Mouse (Mus musculus): ENCODE measurements around the gene Rbm20. TPM values are rescaled to one million over a fixed set of nuclear protein-coding genes. Genes with fewer than 3 reads are reported as not detected.
"Not testable (repeated sequence)": the region's sequence is repeated elsewhere in the genome, so short reads cannot be mapped to it uniquely, and the experiment has no call there.

Gene Rbm20
- polyA plus RNA-seq, 1 experiment from 2014 or later, result 1.9 TPM

GRCm38 (mm10) chr19:53901931-53902738 is 225.0 kb downstream of the Rbm20 start:
- peak; percentile 30 for DNase-seq (ENCODE audit: low spot score)
- Histone ChIP-seq H3K27ac (peak overlapping the region; percentile 94), H3K4me1 (peaks cover 23% of the 10 kb centered on the region), H3K4me3 (peak overlapping the region; percentile 97), H3K36me3 (no peaks in the 10 kb centered on the region), H3K27me3 (ENCODE audit: low read depth, poor library complexity, severe bottlenecking) (no peaks in the 10 kb centered on the region), H3K9me3 (replicated peaks) (no peaks in the 10 kb centered on the region)
- 64% methylated on average over 15 of the region's 15 CpGs for WGBS

DNA sequence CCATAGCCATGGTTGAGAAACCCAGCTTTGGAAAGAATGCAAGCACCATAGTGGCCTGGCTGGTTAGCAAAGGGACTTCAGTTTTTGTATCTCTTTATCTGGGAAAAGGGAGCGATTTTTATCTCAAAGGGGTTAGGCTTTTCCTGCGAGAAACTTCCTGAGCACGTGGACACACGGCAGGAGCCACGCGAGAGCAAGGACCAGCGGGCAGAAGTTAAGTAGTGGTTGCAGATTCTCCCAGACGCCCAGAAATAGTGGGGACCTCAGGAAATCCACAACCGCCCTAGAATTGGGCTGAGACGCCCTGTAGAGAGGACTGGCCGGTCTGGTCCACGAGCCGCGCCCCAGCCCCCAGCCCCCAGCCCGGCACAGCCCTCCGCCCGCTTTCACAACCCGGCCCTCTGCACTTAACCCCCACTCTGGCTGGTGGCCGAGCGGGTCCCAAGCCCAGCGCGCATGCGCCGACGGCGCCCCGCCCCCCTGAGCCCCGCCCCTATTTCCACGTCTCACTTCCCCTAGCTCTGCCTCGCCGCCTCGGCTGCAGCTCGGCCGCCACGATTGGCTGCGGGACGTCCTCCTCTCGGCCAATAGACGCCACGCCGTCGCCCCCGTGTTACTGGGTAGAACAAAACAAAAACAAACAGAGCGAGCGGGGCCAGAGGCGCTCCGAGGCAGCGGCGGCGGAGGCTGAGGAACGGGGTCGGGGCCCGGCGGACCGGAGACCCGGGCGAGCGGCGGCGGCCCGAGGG is 225.8 kb downstream of the Rbm20 start:
- peak; percentile 100 for DNase-seq (ENCODE audit: low spot score)
- WGBS, result 1% methylated on average over 60 of the region's 61 CpGs
- Histone ChIP-seq H3K4me3 (peak overlapping the region; percentile 97), H3K4me1 (peaks cover 23% of the 10 kb centered on the region), H3K27ac (peak overlapping the region; percentile 94), H3K36me3 (no peaks in the 10 kb centered on the region), H3K9me3 (replicated peaks) (no peaks in the 10 kb centered on the region), H3K27me3 (ENCODE audit: low read depth, poor library complexity, severe bottlenecking) (no peaks in the 10 kb centered on the region)

DNA sequence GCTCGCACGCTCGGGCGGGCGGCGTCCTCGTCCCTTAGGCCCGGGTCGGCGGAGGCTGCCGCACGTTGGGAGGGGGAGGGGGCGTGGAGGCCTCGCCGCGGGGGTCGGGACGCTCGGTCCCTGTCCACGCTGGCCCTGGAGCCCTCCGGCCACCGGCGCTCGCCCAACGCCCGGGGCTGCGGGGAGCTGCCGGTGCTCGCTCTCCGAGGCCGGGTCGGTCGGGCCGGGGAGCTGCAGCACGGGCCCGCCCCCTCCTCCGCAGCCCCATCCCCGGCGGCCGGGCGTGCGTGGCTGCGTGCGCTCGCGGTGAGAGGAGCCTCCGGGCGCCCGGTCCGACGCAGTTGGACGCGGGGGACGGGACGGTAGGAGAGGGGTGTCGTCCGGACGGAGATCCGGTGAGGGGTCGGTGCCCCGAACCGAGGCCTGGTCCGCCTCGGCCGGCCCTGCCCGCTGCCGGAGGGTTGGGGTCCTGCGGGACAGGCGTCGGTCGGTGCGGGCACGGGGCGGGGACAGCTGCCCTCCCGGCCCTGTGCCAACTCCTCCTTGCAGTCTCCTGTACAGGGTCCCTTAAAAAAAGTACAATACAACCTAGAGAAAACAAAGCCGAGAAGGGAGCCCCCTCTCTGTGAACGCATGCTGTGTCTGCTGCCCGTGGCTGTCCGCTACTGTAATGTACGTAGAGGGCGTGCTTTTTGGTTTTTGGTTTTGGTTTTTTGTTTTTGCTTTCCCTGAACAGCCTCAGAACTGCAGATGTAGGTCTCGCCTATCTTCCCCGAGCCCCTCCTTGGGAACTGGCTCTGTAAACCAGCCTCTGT is 226.6 kb downstream of the Rbm20 start:
- WGBS, result under 1% methylated on average over 80 of the region's 83 CpGs
- Histone ChIP-seq H3K27me3 (ENCODE audit: low read depth, poor library complexity, severe bottlenecking) (no peaks in the 10 kb centered on the region), H3K9me3 (replicated peaks) (no peaks in the 10 kb centered on the region), H3K4me3 (peak overlapping the region; percentile 97), H3K27ac (peak overlapping the region; percentile 94), H3K4me1 (peaks cover 18% of the 10 kb centered on the region), H3K36me3 (no peaks in the 10 kb centered on the region)
- DNase-seq (ENCODE audit: low spot score), result peak; percentile 72

DNA sequence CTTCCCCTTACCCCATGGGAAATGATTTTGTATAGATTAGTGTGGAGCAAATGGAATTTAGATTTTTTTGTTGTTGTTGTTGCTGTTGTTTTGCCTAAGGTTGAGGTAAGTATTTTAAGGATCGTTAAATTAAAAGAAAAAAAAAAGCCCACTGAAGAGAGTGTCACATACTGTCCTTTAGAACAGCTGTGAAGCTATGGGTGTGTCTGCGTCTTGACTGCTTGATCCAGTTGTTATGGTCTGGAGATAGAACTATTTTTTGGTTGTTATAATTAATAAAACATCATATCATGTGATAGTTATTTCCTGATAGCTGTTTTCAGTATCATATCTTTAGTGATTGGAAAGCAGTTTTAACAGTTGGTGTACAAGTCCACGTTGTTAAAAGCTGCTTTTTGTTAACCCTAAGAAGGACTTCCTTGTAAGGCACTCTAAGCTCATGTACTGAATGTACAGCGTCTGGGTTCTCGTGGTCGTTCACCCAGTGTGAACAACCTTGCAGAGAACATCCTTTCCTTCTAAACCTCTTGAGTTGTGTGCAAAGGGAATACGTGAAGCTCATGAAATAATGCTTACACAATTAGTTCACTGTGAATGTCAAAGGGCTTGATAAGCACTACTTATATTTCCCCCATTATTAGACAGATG is 227.9 kb downstream of the Rbm20 start:
- peaks cover 18% of the 10 kb centered on the region for H3K4me1 ChIP-seq
- H3K36me3 ChIP-seq, result peaks cover 10% of the 10 kb centered on the region; the same call in 1 of the 2 replicates
- H3K27ac ChIP-seq, result no peak overlapping the region
- H3K9me3 ChIP-seq (replicated peaks), result no peaks in the 10 kb centered on the region
- DNase-seq (ENCODE audit: low spot score), result no peak
- no peaks in the 10 kb centered on the region for H3K27me3 ChIP-seq (ENCODE audit: low read depth, poor library complexity, severe bottlenecking)
- 85% methylated on average over 7 of the region's 7 CpGs for WGBS
- peak overlapping the region; percentile 97 for H3K4me3 ChIP-seq

GRCm38 (mm10) chr19:53906033-53906702 is 229.1 kb downstream of the Rbm20 start:
- WGBS, result 61% methylated on average over 6 of the region's 6 CpGs
- Histone ChIP-seq H3K36me3 (peaks cover 19% of the 10 kb centered on the region), H3K27ac (no peak overlapping the region), H3K4me1 (peaks cover 18% of the 10 kb centered on the region), H3K4me3 (no peak overlapping the region), H3K9me3 (replicated peaks) (no peaks in the 10 kb centered on the region), H3K27me3 (ENCODE audit: low read depth, poor library complexity, severe bottlenecking) (no peaks in the 10 kb centered on the region)
- no peak for DNase-seq (ENCODE audit: low spot score)

GRCm38 (mm10) chr19:53906703-53907070 is 229.6 kb downstream of the Rbm20 start:
- not testable (repeated sequence) for H3K27ac ChIP-seq; H3K9me3 ChIP-seq (replicated peaks); H3K27me3 ChIP-seq (ENCODE audit: low read depth, poor library complexity, severe bottlenecking); H3K4me3 ChIP-seq; DNase-seq (ENCODE audit: low spot score)
- peaks cover 18% of the 10 kb centered on the region for H3K4me1 ChIP-seq
- peaks cover 23% of the 10 kb centered on the region for H3K36me3 ChIP-seq

GRCm38 (mm10) chr19:53914950-53915349 is 237.8 kb downstream of the Rbm20 start:
- WGBS, result 96% methylated on average over 4 of the region's 4 CpGs
- Histone ChIP-seq H3K27ac (no peak overlapping the region), H3K9me3 (replicated peaks) (no peaks in the 10 kb centered on the region), H3K36me3 (peaks cover 84% of the 10 kb centered on the region), H3K27me3 (ENCODE audit: low read depth, poor library complexity, severe bottlenecking) (no peaks in the 10 kb centered on the region), H3K4me1 (no peaks in the 10 kb centered on the region), H3K4me3 (no peak overlapping the region)
- DNase-seq (ENCODE audit: low spot score), result no peak

Other genes with a start within 250 kb of the Rbm20 start
- gene Dusp5, start 148.2 kb upstream of the Rbm20 start, polyA plus RNA-seq (2016; fragmentation: Nextera tagmentation; extraction: Ambion mirVana), result 6.4 and 8.9 TPM in 2 replicates
- 549 and 585 TPM in 2 replicates for gene Nutf2-ps1, start 88.2 kb upstream of the Rbm20 start, polyA plus RNA-seq (2016; fragmentation: Nextera tagmentation; extraction: Ambion mirVana)
- gene Smc3, start 76.9 kb upstream of the Rbm20 start, polyA plus RNA-seq (2016; fragmentation: Nextera tagmentation; extraction: Ambion mirVana), result 62.4 and 77.0 TPM in 2 replicates
- 38.1 and 56.1 TPM in 2 replicates for gene Pdcd4, start 214.9 kb downstream of the Rbm20 start, polyA plus RNA-seq (2016; fragmentation: Nextera tagmentation; extraction: Ambion mirVana)

Measured in limb, embryonic 10.5 days (tissue).